Mouse (Mus musculus): ENCODE results near the gene Scgb1b17. TPM values are rescaled to one million over a fixed set of nuclear protein-coding genes. Genes with fewer than 3 reads are reported as not detected.
"Not testable (repeated sequence)": the region's sequence is repeated elsewhere in the genome, so short reads cannot be mapped to it uniquely, and the experiment has no call there.

Gene Scgb1b17
- total RNA-seq (2014; rRNA removed) (not detected in 2 replicates), polyA plus RNA-seq (2012; rRNA removed) (not detected in 2 replicates)

DNA sequence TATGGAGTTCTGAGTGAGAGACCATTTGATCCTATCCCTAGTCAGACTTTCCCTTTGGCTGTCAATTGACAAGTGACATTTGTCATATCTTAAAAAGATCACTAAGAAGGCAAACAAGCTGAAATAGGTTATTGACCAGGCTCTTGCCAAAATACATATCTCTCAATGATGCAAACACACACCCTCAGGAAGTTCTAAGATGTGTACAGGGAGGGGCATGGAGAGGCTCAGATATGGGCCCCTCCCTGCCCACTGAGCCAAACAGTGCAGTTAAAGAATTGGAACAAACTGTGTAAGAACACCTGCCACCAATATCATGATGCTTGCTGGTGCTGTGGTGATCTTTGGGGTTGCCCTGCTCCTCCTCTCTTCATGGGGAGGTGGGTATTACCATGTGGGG lies at the start of gene Scgb1b17:
Gene Scgb1b17 (plus strand): TSS at position 301 of the 400 bp plus-strand sequence.
- not testable (repeated sequence) for H3K4me1 ChIP-seq (ENCODE audit: control insufficient read depth, insufficient read depth, low read length); DNase-seq (ENCODE audit: extremely low read depth, low read depth, low spot score); H3K27ac ChIP-seq (replicated peaks; ENCODE audit: insufficient read depth, low read depth, low read length); H3K36me3 ChIP-seq (ENCODE audit: control insufficient read depth, insufficient read depth, low read length); H3K9ac ChIP-seq (ENCODE audit: low read depth, low read length); H3K79me2 ChIP-seq (ENCODE audit: control insufficient read depth, insufficient read depth, low read length); H3K4me3 ChIP-seq (ENCODE audit: insufficient read depth, low read depth, low read length); H3K27me3 ChIP-seq (ENCODE audit: control insufficient read depth, insufficient read depth, low read length)

DNA sequence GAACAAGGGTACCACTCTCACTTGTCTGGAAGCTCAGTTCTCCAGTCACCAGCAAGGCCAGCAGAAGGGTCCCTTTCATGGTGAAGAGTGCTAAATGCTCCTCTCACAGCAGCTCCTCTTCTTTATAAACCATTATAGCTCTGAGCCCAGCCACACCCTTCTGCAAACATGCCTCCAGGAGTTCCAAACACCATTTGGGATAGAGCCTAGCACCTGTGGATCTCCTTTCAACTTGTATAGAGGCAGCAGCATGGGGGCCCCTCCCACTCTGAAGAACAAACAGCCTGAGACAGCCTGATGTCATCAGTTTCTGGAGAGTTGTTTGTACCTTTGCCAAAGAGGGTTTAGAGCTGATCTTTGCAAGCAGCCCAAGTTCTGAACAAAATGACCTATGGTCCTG lies 6.8 kb upstream of the Scgb1b17 start, which contains the start of gene Scgb2b17:
Gene Scgb2b17 (minus strand): TSS at position 101 of the 400 bp plus-strand sequence.
- H3K9ac ChIP-seq (ENCODE audit: low read depth, low read length); H3K27ac ChIP-seq (replicated peaks; ENCODE audit: insufficient read depth, low read depth, low read length); H3K36me3 ChIP-seq (ENCODE audit: control insufficient read depth, insufficient read depth, low read length); H3K27me3 ChIP-seq (ENCODE audit: control insufficient read depth, insufficient read depth, low read length); H3K4me3 ChIP-seq (ENCODE audit: insufficient read depth, low read depth, low read length); H3K4me1 ChIP-seq (ENCODE audit: control insufficient read depth, insufficient read depth, low read length); DNase-seq (ENCODE audit: extremely low read depth, low read depth, low spot score); H3K79me2 ChIP-seq (ENCODE audit: control insufficient read depth, insufficient read depth, low read length): not testable (repeated sequence)

Other genes with a start within 250 kb of the Scgb1b17 start
- not detected in 2 replicates for gene Scgb2b15, start 233.8 kb upstream of the Scgb1b17 start, total RNA-seq (2014; rRNA removed)
- gene Scgb2b15, start 233.8 kb upstream of the Scgb1b17 start, polyA plus RNA-seq (2012; rRNA removed) = not detected in 2 replicates
- not detected in 2 replicates for gene Scgb1b15, start 226.9 kb upstream of the Scgb1b17 start, total RNA-seq (2014; rRNA removed)
- gene Scgb1b15, start 226.9 kb upstream of the Scgb1b17 start, polyA plus RNA-seq (2012; rRNA removed) = not detected in 2 replicates
- gene Scgb2b17, start 6.9 kb upstream of the Scgb1b17 start, total RNA-seq (2014; rRNA removed) = not detected in 2 replicates
- gene Scgb2b17, start 6.9 kb upstream of the Scgb1b17 start, polyA plus RNA-seq (2012; rRNA removed) = not detected in 2 replicates
- gene Scgb2b18, start 110.4 kb downstream of the Scgb1b17 start, total RNA-seq (2014; rRNA removed) = not detected in 2 replicates
- not detected in 2 replicates for gene Scgb2b18, start 110.4 kb downstream of the Scgb1b17 start, polyA plus RNA-seq (2012; rRNA removed)
- not detected in 2 replicates for gene Scgb1b18, start 122.1 kb downstream of the Scgb1b17 start, total RNA-seq (2014; rRNA removed)
- gene Scgb1b18, start 122.1 kb downstream of the Scgb1b17 start, polyA plus RNA-seq (2012; rRNA removed) = not detected in 2 replicates
- gene Scgb2b19, start 216.9 kb downstream of the Scgb1b17 start, total RNA-seq (2014; rRNA removed) = not detected in 2 replicates
- gene Scgb2b19, start 216.9 kb downstream of the Scgb1b17 start, polyA plus RNA-seq (2012; rRNA removed) = not detected in 2 replicates
- not detected in 2 replicates for gene Scgb1b19, start 223.8 kb downstream of the Scgb1b17 start, total RNA-seq (2014; rRNA removed)
- gene Scgb1b19, start 223.8 kb downstream of the Scgb1b17 start, polyA plus RNA-seq (2012; rRNA removed) = not detected in 2 replicates

Measured in liver, adult 2 months (tissue).